Comparison of ENCODE assay signal across 8 mouse cellular contexts in genomic region chr7:89168606-89169005, GRCm38 (mm10).
DNase-seq lines count a peak whose midpoint lies in the region; TF ChIP-seq lines count a peak whose summit lies in the region.

No protein-coding gene starts in this region.

- no peaks in the 10 kb centered on the region for H3K36me3 ChIP-seq in E14TG2a.4 (ENCODE audit: insufficient read depth, low read length)

- H3K27ac ChIP-seq in layer of hippocampus, adult 2 months, result no peak overlapping the region

- no peaks in the 10 kb centered on the region for H3K27me3 ChIP-seq in E14TG2a.4 (ENCODE audit: insufficient read depth, low read length)

- peak; percentile 71 to 92 for DNase-seq in adrenal gland, adult (ENCODE audit: inconsistent age in 2 of 2, low spot score in 1 of 2)
- peak; percentile 89 for DNase-seq in embryo, embryonic 10.5 days (ENCODE audit: low spot score)
- DNase-seq in gastrocnemius, postnatal 4 days (ENCODE audit: low spot score in 2 of 2), result peak; percentile 43 to 65
- peak; percentile 63 to 85 for DNase-seq in layer of hippocampus, adult 2 months (ENCODE audit: low spot score in 2 of 2)
- peak; percentile 82 for DNase-seq in lung, postnatal 25 days (ENCODE audit: low spot score)
- peak; percentile 57 for DNase-seq in right cerebral cortex, postnatal 25 days
- DNase-seq in yolk sac, embryonic 10.5 days (ENCODE audit: low spot score), result peak; percentile 70

- no peaks in the 10 kb centered on the region for H3K9me3 ChIP-seq in E14TG2a.4 (ENCODE audit: low read length)

- peak; percentile 83 for TF ChIP-seq CTCF in E14TG2a.4 (conservative IDR thresholded peaks at IDR 0.05; ENCODE audit: low read length)
- peak; percentile 99 for TF ChIP-seq CTCF in layer of hippocampus, adult 2 months (conservative IDR thresholded peaks at IDR 0.05)

- no peaks in the 10 kb centered on the region for H3K4me1 ChIP-seq in E14TG2a.4 (replicated peaks; ENCODE audit: low read depth, low read length)

- no peak overlapping the region for H3K4me3 ChIP-seq in E14TG2a.4 (replicated peaks; ENCODE audit: low read length)
- no peak overlapping the region for H3K4me3 ChIP-seq in layer of hippocampus, adult 2 months
